17 mouse cellular contexts compared by ENCODE assay signal in genomic region chr5:26485726-26486125, GRCm38 (mm10).
DNase-seq lines count a peak whose midpoint lies in the region; ATAC-seq lines count a peak whose summit lies in the region.
"Had no signal": no experiment of that assay in that cellular context is flagged by ENCODE, and none has a peak within 500 bp of the region (broad histone marks: within the 10 kb centered on the region; RNA-seq: fewer than 3 reads in every experiment).

No protein-coding gene starts in this region.

- intact Hi-C loops in left cerebral cortex, postnatal 4 days (cut with DNase I): no loop called here

- H3K4me1 ChIP-seq in neural tube, embryonic 15.5 days: no peaks in the 10 kb centered on the region
- H3K4me1 ChIP-seq: forebrain, embryonic 10.5 days; hindbrain, embryonic 10.5 days; limb, embryonic 15.5 days; midbrain, embryonic 15.5 days had no signal

- no peak overlapping the region for H3K4me2 ChIP-seq in neural tube, embryonic 15.5 days
- H3K4me2 ChIP-seq: limb, embryonic 15.5 days; midbrain, embryonic 15.5 days had no signal

- no peaks in the 10 kb centered on the region for H3K27me3 ChIP-seq in neural tube, embryonic 15.5 days (replicated peaks)
- H3K27me3 ChIP-seq: limb, embryonic 15.5 days; midbrain, embryonic 15.5 days had no signal

- H3K9ac ChIP-seq in neural tube, embryonic 15.5 days (replicated peaks): no peak overlapping the region
- H3K9ac ChIP-seq: limb, embryonic 15.5 days; midbrain, embryonic 15.5 days had no signal

- no peak overlapping the region for H3K27ac ChIP-seq in neural tube, embryonic 15.5 days (replicated peaks)
- H3K27ac ChIP-seq: forebrain, embryonic 10.5 days; hindbrain, embryonic 10.5 days; limb, embryonic 15.5 days; midbrain, embryonic 15.5 days had no signal

- H3K4me3 ChIP-seq in neural tube, embryonic 15.5 days (replicated peaks): no peak overlapping the region
- H3K4me3 ChIP-seq: forebrain, embryonic 10.5 days; hindbrain, embryonic 10.5 days; limb, embryonic 15.5 days; midbrain, embryonic 15.5 days; myocyte had no signal

- WGBS in neural tube, embryonic 15.5 days: 88% methylated on average over 2 of the region's 2 CpGs

- no peaks in the 10 kb centered on the region for H3K9me3 ChIP-seq in neural tube, embryonic 15.5 days (replicated peaks)
- H3K9me3 ChIP-seq: forebrain, embryonic 10.5 days; hindbrain, embryonic 10.5 days; limb, embryonic 15.5 days; midbrain, embryonic 15.5 days had no signal

- no peak for ATAC-seq in neural tube, embryonic 15.5 days (ENCODE audit: low FRiP score)
- ATAC-seq: midbrain, embryonic 15.5 days had no signal

- no peaks in the 10 kb centered on the region for H3K36me3 ChIP-seq in neural tube, embryonic 15.5 days
- H3K36me3 ChIP-seq: forebrain, embryonic 10.5 days; hindbrain, embryonic 10.5 days; limb, embryonic 15.5 days; midbrain, embryonic 15.5 days had no signal

- DNase-seq in left cerebral cortex, postnatal 4 days: peak; percentile 4
- no peak for DNase-seq in left cerebral cortex, adult 8-10 months (ENCODE audit: low spot score in 2 of 2)
- peak; percentile 57 for DNase-seq in cerebellum, adult 9-10 months
- peak; percentile 29 to 38 for DNase-seq in cerebellum, postnatal 36 days
- DNase-seq in kidney, postnatal 4 days: peak; percentile 5 to 6
- no peak for DNase-seq in urinary bladder, postnatal 14 days (ENCODE audit: low spot score)
- DNase-seq: gastrocnemius, postnatal 25 days; lung, postnatal 14 days; right cerebral cortex, postnatal 14 days; spleen, adult 18-20 months; thymus, postnatal 36 days had no signal

Comparison
In these comparisons a context has a peak if more than half of its experiments do, and no peak if none do; other contexts are left out.
1. DNase-seq: peak in left cerebral cortex, postnatal 4 days (single experiment), cerebellum, adult 9-10 months (single experiment), cerebellum, postnatal 36 days (2 of 2) and kidney, postnatal 4 days (2 of 2); none in left cerebral cortex, adult 8-10 months (0 of 2) and urinary bladder, postnatal 14 days (single experiment).